Mouse (Mus musculus) embryonic stem cell, embryonic (primary cell): ENCODE measurements around the gene Spef2.
"Not testable (repeated sequence)": the region's sequence is repeated elsewhere in the genome, so short reads cannot be mapped to it uniquely, and the experiment has no call there.

Experiments used
- CTCF ChIA-PET, 4 experiments: fragments of 300-600 bp in 2 of 4; fragments of 350-600 bp in 2 of 4; sonication (Branson Sonifier 250); formaldehyde crosslinking; loops; one replicate each; lab custom pipeline; 2022; ENCODE audit warnings: inconsistent platforms in 2 of 4; lab: Charles Lee
- POLR2A ChIA-PET, 4 experiments: fragments of 300-600 bp in 2 of 4; fragments of 350-600 bp in 2 of 4; sonication (Branson Sonifier 250); formaldehyde crosslinking; loops; one replicate each; lab custom pipeline; 2022; ENCODE audit warnings: antibody characterized with exemption in 4 of 4, inconsistent platforms in 1 of 4; lab: Charles Lee

The Spef2 gene

GRCm38 (mm10) chr15:9572664-9573063 is 176.0 kb downstream of the Spef2 start:
- ChIA-PET POLR2A (no interaction called here), CTCF (no interaction called here)

- CTCF ChIA-PET, result no interaction called here
- POLR2A ChIA-PET, result no interaction called here
These were observed 176.8 kb downstream of the Spef2 start for GRCm38 (mm10) chr15:9571896-9572295.

DNA sequence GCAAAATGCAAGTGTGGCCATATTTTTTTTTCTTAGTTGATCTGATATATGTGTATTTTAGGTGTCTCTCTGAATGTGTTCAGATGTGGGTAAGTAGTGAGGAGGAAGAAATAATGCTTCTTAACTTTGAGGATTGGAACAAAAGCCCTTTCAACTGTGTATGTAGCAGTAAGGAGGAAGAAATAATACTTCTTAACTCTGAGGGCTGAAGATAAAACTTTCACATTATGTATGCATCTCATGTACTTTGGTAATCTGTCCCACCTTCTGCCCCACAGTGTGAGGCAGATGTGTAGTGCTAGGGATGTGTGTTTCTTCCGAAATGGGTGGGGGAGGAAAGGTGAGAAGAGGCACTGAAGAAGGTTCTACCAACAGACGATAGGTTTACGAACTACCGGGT is 181.4 kb downstream of the Spef2 start:
- POLR2A ChIA-PET, result no interaction called here
- CTCF ChIA-PET, result no interaction called here

- ChIA-PET POLR2A (interaction anchor here in 1 of 4 experiments (1.5 kb wide), 1 partner anchor 15 kb away, joined by 3 read pairs; no protein-coding TSS in a partner anchor), CTCF (no interaction called here)
These were observed 183.3 kb downstream of the Spef2 start for GRCm38 (mm10) chr15:9565396-9565795.

DNA sequence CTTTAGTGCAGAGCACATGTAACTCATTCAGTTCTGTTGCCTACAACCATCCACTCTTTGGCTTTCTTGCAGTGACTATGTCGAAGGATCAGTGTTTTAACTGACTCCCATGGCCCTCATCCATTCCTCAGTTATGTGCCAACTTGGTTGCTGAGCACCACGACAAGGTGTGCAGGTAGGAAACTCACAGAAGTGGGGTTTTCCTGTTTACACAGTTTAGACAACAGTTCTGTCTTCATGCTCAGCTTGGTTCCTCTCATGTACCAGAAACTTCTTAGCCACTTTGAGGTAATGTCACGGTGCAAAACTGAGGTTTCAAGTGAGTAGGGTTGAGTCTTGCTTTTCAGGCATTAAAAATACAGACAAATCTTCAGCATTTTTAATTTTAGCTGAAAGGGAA is 184.5 kb downstream of the Spef2 start:
- POLR2A ChIA-PET, result interaction anchor here in 1 of 4 experiments (1.5 kb wide), 1 partner anchor 16 kb away, joined by 3 read pairs; no protein-coding TSS in a partner anchor
- CTCF ChIA-PET, result no interaction called here

GRCm38 (mm10) chr15:9557264-9557663 is 191.4 kb downstream of the Spef2 start:
- CTCF ChIA-PET, POLR2A ChIA-PET: not testable (repeated sequence)

DNA sequence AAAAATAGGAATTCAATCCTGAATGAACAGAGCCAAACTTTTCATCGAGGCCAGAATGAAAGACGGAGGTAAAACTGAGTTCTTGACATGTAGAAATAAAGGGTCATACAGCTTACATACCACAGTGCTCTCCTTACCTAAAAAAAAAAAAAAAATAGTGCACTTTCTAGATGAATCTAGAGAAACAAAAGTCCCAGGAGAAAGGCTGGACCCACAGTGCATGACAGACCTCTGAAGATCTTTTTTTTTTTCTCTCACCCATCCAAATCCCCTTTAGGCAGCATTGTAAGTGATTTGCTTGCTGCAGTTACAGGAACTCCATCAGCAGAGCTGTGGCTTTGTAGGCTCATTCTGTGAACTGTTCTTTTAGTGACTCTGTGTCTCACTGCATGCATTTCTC is 199.7 kb downstream of the Spef2 start:
- POLR2A ChIA-PET, result no interaction called here
- CTCF ChIA-PET, result no interaction called here

DNA sequence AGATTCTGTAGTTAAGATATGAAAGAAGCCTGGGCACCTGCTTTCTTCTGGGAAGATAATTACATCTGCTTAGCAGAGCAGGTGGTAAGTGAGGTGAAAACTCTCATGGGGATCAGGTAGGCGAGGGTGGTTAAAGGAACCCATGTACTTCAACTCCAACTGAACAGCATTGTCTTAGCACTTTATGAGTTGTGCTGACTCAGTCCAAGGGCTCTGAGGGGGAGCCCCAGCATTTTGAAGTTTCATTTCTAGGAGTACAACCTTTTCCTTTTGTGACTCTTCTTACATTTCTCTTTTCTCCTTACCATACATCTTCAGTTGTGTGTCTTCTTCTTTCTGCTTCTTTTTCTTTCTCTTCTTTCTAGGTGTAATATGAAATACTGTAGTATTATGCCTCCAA is 213.5 kb downstream of the Spef2 start:
- CTCF ChIA-PET, result no interaction called here
- POLR2A ChIA-PET, result no interaction called here

GRCm38 (mm10) chr15:9533356-9533902 is 215.2 kb downstream of the Spef2 start:
- ChIA-PET CTCF (no interaction called here), POLR2A (no interaction called here)

- ChIA-PET POLR2A (no interaction called here), CTCF (no interaction called here)
These were observed 218.6 kb downstream of the Spef2 start, which contains the start of gene Il7r for GRCm38 (mm10) chr15:9530076-9530475. Gene Il7r, minus strand, starts transcription at chr15:9530176.

- CTCF ChIA-PET, result no interaction called here
- POLR2A ChIA-PET, result no interaction called here
These were observed 219.0 kb downstream of the Spef2 start for GRCm38 (mm10) chr15:9529646-9530045.
